Mouse (Mus musculus) lung, postnatal 0 days (tissue): ENCODE measurements at regions not wholly inside any gene's neighbourhood (a gene's known extent, or its start where the extent isn't known, plus 50 kb on each side); places are given as distances from the start of the nearest gene placed in this dataset.

ENCODE experiments used
- CTCF ChIP-seq: IDR thresholded peaks from 2 replicates; pipeline ENCODE4 v1.5.1; 2016; ENCODE audit warnings: antibody characterized with exemption, mild to moderate bottlenecking
- EP300 ChIP-seq: IDR thresholded peaks from 2 replicates; pipeline ENCODE4 v1.6.1; 2016; ENCODE audit warnings: antibody characterized with exemption, mild to moderate bottlenecking, control low read depth

GRCm38 (mm10) chr12:99640214-99641151 is 77.1 kb upstream of the Foxn3 start:
- TF ChIP-seq EP300 (no peak), CTCF (no peak)
